Mouse (Mus musculus) effector memory CD4-positive, alpha-beta T cell, adult 5 months (primary cell): Measurements from ENCODE around the gene Rpl36-ps4. TPM values are rescaled to one million over a fixed set of nuclear protein-coding genes. Genes with fewer than 3 reads are reported as not detected.

ENCODE experiments used
- polyA plus RNA-seq: library from polyadenylated mRNA; unstranded; fragments of 100-300 nt; shearing (Covaris generic); gene quantifications from one replicate; pipeline ENCODE4 v1.2.1, GENCODE M21; 2017

Gene Rpl36-ps4
- not detected for polyA plus RNA-seq

DNA sequence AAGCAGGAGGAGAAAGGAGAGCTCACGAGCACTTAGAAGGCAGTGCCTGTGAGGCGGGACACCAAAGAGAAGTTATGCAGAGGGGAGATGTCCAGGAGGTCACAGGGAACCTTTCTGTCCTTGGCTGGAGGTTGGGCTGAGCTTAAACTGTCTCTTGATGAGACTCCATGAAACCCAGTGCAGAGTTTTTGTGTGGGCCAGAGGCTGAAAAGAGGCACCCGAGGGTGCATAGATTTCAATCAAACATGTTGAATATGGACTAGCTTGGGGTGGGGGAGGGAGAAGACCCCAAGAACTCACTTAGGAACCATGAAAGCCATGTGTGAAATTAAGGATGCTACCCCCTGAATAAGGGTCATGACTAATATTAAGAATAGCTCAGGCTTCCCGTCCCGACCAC is at the start of gene Rpl36-ps4:
Gene Rpl36-ps4 (plus strand): TSS at position 301 of the 400 bp plus-strand sequence.

Other genes starting within 250 kb of the Rpl36-ps4 start
- gene Msh2, start 248.6 kb upstream of the Rpl36-ps4 start, polyA plus RNA-seq, result 44.5 TPM
- gene Kcnk12, start 123.0 kb upstream of the Rpl36-ps4 start, polyA plus RNA-seq, result not detected
- 22.3 TPM for gene Msh6, start 54.1 kb downstream of the Rpl36-ps4 start, polyA plus RNA-seq
- gene Fbxo11, start 144.3 kb downstream of the Rpl36-ps4 start, polyA plus RNA-seq, result 17.0 TPM